Mouse (Mus musculus): Measurements from ENCODE around the gene Ptprs.

The Ptprs gene

DNA sequence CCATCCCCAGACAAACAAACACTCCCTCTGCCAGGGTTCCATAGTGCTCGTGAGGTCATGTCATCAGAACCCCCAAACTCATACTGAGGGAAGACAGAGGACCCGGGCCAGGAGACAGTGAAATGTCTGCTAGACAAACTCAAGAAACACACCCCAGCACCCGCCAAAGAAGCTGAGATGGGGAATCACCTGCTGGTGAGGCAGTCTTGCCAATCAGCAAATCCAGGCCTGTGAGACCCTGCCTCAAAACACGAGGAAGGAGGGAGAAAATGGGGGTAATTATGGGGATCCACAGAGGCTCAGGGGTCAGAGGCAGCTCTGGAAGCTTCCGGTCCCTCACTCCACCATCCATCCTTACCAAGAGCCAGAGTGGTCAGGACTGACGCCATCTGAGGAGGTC lies 9.5 kb downstream of the Ptprs start:
- no peak for DNase-seq

DNA sequence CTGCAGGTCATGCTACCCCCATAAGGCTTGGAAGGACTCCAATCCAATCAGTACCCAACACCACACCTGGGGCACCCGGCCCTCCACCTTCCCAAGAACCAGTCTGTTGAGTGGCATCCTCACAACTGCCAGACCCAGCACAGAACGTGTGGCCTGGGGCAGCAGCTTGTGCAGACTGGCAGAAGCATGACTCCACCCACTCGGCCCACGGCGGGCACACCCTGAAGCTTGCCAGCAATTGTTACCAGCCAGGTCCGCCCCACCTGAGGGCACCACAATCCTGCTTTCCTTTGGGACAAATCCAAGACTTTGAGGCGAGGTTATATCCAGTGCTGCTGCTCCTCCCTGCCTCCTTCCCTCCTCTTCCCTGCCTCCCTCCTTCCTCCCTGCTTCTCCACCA lies 11.5 kb downstream of the Ptprs start:
- DNase-seq = no peak

DNA sequence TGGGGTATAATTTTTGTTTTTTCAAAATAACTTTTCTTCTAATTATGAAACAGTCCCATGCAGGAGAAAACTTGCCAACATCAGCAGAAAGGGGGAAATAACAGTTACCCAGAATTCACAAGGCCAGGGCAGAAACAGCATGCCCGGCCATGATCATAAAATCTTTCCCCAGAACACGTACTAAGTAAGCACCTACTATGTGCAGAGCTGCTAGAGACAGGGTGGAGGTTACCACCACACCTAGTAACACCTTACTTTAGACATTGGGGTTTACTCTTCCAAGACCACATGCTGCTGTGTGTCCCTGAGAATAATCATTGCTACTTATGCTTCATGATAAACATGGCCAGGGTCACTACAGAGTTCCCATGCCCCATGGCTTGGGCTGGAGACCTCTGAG lies 11.9 kb downstream of the Ptprs start:
- no peak for DNase-seq

DNA sequence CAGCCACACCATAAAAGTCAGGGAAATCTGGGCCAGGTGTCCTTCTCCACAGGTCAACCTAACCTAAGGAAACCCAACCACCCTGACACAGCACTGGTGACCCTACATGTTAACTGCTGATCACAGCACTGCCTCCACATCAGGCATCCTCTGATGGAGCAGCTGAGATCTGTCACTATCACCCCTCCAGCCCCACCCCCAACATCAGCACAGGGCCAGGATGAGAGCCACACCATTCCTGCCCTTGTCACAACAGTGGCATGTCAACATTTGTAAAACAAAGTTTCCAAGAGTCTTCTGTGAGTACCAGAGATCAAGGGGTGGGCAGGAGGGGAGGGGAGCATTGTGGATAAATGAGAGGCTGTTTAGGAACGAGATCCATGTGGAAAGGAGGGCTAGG lies 12.8 kb downstream of the Ptprs start:
- no peak for DNase-seq

DNA sequence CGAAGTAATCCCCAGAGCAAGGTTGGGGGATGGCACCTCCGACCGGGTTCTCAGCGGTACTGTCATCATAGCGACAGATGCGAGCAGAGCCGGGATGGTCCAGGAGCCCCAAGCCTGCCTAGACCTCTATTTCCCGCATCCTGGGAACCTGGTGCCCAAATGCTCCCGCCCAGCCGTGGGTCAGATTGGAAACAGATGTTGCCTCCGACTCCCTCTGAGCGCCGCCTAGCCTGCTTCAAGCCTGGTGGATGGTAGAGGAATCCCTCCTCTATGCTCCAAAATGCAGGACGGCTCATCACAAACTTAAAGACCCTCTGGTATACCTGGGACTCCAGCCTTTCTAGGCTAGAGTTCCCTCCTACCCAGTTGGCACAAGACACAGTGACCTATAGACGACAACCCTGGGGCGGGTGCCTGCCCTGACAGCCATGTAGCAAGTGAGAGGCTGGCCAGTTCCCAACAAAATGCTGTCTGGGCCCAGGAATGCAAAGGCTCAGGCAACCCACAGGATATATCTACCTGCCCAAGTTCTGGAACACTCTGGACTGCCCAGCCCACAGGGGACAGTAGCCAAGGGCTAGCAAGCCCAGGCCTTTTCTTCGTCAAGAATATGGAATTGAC lies 13.3 kb downstream of the Ptprs start:
- no peak for DNase-seq

DNA sequence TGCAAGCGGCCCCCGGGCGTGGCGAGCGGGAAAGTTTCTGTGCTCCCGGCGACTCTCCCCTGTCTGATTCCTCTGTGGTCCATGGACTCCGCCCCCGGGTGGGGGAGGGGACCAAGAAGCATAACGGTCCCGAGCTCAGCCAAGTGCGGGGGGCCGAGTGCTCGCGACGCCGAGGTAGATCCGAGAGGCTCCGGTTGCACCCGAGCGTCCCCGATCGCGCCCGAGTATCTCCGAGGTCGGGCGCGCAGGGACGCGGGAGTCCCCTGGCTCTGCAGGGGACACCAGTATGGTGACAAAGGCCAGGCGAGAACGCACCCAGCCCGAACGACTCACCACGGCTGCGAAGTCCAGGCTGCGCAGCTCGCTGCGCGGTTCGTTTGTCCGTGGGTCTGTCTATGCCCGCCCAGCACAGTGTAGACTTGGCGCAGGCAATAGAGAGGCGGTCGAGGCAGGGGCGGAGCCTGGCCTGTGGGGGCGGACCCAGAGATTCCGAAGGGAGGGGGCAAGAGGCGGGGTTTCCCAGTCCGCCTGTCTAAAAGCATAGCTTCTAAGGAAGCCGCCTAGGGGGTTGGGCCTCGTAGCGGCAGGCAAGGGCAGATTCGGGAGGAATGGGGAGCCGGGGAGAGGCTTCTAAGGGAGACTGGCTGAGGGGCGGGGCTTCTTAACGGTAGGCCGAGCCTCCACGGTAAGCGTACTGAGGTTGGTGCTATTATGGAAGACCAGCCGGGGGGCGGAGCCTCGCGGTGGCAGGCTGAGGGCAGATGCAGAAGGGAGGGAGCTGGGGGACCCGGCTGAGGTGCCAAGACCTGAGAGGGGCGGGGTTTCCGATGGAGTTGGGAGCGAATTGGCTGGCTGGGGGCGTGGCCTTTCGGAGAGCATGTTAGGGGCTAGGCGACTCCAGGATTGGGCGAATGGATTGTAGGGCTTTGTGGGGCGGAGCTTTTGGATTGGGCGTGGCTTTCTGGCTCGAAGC lies 14.2 kb downstream of the Ptprs start:
- DNase-seq = peak; percentile 96

DNA sequence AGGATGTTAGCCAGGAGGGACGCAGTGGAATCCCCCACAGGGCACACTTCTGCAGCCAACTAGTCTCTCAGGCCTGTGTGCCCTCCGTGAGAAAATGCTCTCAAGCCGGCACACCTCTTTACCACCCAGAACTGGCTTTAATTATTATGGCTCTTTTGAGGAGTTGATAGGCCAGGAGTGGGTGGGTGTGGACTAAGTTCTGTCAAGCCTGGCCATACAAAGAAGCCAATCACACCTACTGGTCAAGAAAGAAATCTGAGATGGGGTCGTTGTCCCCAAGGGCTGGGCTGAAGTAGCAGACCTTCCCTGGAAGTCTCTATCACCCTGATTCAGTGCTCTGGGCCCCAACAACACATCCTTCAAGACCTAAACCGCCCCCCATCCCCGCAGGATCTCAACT lies 15.4 kb downstream of the Ptprs start:
- no peak for DNase-seq

DNA sequence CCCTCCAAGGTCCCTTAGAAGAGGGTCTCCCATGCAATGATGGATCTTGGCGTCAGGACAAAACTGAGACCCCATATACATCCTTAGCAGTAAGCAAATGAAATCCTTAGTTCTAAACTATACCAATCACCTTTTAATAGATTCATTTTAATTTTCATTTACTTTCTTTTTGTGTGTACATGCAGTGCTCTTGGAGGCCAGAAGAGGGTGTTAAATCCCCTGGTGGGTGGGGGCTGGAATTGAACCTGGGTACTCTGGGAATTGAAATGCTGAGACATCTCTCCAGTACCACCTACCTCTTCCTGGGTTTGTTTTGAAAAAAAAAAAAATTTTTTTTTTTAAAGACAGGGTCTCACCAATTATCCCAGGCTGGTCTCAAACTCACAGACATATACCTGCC lies 18.8 kb downstream of the Ptprs start:
- DNase-seq = no peak

DNA sequence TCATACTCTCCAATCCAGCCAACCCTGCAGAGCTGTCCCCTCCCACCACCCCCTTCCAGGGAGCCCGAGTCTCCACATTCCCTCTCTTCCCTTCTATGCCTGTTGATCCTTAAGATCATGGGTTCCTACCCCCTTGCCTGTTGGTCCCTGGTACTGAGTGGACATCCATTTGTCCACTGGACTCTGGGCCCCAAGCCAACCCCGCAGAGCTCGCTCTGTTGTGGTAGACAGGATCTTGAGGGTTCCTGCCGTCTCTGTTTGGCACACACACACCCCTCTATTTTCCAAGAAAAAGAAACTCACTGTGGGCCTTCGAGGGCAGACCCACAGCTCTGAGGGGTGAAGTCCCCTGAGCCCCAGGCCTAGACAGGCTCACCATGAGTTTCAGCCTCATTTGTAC lies 19.9 kb downstream of the Ptprs start:
- DNase-seq = no peak

DNA sequence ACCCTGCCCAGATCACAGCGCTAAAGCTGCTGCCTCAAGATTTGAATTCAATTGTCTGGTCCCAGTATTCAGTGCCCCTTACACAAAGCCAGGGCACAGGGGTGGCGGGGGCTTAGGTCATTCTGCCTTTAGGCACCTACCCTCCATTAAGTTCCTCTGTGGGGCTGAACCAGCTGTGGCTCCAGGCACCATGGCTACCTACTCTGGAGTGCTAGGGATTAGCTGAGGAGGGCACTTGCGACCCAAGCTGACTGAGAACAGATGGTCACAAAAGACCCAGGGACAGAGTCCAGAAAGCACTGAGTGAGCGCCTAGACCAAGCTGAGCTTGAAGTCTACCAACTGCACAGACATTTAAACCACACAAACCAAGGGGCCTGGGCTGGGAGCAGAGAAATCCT lies 22.6 kb downstream of the Ptprs start:
- DNase-seq = no peak

DNA sequence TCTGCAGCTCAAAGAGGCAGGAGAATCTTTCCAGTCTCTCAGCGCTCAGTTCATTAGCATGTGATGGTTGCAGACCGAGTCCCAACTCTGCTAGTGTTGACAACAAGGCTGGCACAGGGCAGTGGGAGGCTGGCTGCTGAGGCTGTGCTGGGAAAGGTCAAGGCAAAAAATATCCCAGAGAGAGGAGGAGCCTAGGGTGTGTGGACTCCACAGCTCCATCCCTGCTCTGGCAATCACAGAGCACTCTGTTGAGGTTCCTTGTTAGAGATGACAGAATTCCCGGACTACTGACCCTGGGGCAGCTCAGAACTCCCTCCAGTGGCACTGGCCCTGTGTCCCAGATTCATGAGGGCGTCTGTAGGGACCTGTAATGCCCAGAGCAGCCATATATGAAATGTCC lies 23.0 kb downstream of the Ptprs start:
- no peak for DNase-seq

DNA sequence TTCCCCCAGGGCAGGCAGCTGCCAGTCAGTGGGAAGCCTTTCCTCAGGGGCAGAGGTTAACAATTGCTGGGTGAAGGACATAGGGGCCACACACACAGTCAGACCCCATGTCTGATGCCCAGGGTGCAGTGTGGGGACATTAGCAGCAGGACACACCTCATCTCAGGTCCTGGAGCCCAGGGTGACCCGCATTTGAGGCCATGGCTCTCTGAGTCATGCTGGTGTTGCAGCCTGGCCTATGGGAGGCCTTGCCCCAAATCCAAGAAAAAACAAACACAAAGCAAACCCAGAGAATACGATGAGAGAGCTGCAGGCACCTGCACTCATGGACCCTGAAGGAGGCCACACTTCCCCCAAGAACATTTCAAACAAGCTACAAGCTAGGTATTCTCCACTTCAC lies 28.6 kb downstream of the Ptprs start:
- no peak for DNase-seq

DNA sequence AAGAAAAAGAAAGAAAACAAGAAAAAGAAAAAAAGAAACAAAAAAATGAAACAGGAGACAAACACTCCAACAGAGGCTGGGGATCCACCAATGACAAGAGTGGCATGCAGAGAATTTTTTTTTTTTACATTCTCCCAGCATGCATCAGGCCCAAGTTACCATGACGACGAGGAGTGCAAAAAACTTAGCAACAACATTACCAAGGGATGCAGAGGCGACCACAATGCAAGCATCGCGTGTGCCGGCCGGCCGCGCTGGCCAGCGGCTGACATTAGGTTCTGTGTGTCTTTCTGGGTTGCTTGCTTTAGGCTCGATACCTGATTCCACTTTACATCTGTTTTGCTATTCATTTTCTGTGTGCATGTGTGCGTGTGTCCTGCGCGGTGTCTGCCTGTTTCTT lies 30.9 kb downstream of the Ptprs start:
- no peak for DNase-seq

DNA sequence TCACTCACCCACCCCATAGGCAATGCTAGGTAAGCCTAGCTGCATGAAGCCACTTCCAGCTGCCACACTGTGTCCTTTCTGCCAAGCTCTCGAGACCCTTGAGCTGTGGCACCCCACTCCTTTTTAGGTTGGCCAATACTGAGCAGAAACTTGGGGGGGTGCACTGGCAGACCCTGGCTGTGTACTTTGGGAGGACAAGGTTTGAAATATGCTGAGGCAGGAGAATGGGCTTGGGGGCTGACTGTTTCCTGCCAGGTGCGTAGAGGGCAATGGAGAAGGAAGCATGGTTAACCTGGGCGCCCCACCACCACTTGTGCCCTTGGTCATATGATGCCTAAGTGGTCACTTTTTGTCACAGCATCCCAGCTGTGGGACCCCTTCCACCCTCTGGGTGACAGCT lies 31.5 kb downstream of the Ptprs start:
- DNase-seq = no peak

DNA sequence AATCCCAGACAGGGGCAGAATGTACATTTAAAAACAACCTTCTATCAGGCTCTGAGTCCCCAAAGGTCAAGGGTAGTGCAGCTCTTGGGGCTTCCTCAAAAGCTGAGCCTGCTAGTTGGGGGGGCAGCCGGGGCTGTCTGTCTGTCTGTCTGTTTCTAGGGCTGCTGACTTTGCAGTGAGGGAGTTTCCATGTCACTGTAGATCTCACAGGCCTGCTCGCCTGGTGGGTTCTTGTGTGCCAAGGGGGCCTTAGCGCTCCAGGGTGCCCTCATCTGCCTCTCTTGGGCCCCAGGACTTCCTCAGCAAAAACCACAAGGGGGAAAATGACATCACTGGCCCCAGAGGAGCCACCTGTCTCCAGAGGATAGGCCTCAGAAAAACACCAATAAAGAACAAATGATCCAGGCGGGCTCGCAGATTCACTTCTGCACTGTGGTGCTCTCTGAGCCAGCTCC lies 32.9 kb downstream of the Ptprs start:
- no peak for DNase-seq

DNA sequence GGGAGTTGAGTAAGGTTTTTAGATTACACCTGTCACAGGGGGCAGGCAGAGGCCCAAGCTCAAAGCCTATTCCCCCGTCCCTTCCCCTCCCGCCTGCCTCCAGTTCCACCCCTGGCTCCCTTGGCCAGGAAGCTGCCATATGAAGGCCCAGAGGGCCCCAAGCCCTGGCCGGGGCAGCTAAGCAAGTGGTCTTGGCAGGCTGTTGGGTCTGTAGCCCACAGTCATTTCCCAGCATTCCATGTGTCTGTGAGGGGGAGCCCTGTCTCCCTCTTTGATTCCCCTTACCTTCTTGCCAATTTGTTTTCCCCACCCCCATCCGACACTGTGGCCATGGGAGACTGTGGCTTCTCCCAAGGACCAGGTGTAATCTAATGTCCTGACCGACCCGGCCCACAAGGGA lies 34.0 kb downstream of the Ptprs start:
- DNase-seq = no peak

DNA sequence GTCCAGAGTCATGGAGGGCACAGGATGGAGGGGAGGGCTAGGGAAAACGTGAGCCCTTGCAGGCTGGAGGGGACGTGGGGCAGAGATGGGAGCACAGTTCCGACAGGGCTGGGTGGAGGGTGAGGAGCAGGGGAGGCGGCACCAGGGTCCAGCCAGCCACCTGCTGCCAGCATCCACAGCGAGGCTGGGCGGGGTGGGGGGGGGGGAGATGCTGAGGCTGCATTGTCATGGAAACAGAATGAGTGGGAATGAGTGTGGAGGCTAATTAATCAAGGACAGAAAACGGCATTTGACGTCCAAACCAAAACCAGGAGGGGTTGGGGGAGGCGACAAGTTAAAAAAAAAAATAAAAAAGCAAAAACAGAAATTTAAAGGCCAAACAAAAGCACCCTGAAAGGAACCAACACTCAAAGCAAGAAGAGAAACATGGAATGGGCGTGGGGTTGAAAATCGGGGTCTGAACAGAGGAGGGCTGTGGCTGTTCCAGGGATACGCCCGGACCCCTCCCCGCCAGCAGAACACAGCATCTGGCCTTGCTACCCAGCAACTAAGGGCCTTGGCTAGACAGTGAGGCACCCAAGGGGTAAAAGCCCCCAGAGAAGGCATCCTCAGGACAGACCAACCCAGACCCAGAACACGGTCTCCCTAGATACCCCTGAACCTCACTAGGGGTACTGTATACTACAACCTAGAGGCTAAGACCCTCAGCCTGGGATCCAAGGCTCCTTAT lies 36.4 kb downstream of the Ptprs start:
- DNase-seq = no peak

DNA sequence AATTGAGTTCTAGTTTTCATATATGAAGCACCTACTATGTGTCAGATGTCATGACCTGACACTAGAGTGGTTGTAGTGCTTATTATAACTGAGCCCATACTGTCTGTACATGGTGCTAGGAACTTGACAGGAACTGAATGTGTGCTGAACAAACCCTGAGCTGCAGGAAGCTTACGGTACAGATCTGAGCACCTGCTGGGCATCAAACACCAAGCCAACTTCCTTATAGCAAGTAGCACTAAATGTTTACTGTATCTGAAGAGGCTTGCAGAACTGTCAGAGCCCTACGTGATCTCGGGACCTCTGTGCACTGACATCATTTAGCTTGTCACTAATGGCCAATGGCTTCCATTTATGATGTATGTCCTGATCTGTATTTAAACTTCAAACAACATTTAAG lies 44.7 kb downstream of the Ptprs start:
- no peak for DNase-seq

DNA sequence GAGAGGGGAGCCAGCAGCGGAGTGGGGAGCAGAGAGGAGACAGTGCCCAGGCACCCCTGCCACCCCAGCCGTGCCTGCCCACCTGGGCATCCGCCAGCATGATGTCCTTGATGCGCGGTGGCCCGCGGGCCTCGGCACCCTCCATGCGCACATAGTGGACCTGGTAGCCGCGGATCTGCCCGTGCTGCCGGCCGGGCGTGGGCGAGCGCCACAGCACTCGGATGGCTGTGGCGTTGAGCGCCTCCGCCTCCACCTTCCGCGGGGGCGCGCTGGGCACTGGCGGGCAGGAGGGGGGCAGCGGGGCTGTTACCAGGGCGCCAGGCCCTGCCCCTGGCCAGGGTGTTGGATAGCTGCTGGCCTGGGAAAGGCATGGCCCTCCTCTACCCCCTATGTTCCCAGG lies 48.4 kb downstream of the Ptprs start:
- DNase-seq = no peak

DNA sequence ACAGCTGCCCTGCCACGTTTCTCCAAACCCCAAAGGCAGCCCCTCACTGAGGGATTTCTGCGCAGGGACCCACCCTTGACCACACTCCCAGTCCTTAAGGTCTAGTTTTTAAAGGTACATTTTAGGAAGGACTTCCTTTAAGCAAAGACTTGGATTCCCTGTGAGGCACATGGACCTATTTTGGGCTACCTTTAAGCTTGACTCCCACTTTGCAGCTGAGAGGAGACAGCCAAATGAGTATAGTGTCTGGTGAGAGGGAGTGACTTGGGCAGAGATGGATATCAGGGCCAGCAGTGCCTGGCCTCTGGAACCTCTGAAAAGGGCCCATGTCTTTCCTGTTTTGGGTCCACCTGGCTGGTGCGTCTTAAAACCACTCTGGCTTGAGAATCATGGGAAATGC lies 50.3 kb downstream of the Ptprs start:
- DNase-seq = no peak

DNA sequence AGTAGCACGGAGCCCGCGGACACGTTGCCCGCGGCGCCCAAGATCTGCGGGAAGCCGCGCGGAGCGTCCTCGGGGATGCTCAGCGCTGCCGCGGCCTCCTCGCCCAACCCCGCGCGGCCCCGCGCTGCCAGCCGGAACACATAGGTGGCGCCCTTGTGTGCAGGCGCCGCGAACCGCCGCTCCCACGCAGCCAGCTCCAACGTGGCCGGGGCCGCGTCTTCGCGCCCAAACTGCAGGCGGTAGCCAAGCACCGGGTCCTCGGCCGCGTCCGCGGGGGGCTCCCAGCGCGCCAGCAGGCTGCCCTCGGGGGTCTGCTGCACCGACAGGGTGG lies 50.7 kb downstream of the Ptprs start:
- DNase-seq = peak; percentile 75

DNA sequence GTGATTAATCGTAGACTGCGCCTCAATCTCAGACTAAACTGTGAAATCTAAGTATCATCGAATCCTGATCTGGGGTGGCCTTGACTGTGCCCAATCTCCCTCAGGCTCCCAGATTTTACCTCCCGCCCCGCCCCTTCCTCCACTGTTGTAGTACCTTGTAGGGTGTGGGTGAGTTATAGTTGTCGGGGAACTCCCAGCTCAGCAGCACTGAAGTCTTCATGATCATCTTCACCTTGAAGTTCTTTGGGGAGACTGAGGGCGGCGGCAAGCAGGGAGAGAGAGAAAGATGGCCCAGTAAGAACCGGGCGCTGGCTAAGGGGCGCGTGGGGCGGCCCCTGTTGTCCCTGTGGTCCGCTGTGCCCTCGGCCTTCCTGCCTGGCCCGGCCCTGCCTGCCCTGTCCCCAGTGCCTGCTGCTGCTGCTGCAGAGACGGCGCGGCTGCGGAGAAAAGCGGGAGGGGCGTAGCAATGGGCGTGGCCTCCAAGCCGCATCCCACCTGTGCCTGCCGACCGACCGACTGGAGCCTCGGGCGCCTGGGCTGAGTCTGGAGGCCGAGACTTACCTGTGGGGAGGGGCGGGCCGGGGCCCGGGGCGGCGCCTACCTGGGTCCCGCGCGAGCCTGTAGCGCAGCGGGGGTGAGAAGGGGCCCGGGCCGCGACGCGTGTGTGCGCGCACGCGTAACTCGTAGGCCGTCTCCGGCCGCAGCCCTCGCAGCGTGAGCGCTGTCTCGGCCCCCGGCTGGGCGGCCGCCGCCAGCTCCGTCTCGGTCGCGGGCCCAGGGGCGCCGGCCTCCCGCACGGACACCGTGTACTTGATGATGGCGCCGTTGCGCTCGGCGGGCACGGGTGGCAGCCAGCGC lies 51.3 kb downstream of the Ptprs start:
- peak; percentile 70 for DNase-seq

DNA sequence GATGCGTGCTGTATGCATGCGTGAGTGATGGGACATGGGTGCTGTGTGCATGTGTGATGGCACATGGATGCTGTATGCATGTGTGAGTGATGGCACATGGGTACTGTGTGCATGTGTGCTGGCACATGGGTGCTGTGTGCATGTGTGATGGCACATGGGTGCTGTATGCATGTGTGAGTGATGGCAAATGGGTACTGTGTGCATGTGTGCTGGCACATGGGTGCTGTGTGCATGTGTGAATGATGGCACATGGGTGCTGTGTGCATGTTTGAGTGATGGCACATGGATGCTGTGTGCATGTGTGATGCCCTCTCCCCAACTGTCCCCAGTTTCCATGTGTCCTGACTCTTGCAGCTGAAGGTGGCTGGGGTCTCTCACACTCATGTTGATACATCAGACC lies 56.3 kb downstream of the Ptprs start:
- no peak for DNase-seq
